Mouse (Mus musculus): ENCODE data around the gene Tmem95.
"Not testable (repeated sequence)": the region's sequence is repeated elsewhere in the genome, so short reads cannot be mapped to it uniquely, and the experiment has no call there.

Gene Tmem95

DNA sequence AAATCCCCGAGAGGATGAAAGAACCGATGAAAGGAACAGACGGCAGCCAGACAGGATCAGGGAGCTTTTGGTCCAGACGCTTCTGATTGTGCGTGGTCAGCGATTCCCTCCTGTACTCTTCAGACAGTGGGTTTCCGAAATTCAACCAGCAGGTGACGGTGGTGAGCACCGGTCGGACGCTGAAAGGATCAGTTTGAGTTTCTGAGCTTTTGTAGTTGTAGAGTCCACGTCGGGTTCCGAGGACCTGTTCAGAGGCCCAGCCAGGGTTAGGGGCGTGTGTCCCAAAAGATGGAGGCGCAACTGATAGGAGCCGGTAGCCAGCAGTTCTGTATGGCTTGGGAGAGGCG, 2.7 kb upstream of the Tmem95 start:
- peak; percentile 62 for DNase-seq (ENCODE audit: low spot score)

DNA sequence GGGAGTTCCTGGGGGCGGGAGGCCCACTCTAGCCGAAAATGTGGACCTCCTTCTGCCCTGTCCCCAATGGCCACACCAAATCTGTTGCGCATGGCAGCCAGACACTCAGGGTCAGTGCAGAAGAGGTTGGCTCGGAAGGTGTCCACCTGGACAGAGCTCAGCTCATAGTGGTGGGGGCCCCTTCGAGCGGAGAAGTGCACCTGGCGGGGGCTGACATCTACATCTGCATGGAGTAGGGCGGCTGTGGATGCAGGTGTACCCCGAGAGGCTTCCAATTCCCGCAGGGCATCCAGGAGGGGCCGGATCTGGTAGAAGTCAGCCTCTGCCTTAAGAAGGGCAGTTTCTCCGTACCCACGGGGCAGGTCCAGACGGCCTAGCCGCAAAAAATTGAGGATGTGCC, 1.9 kb upstream of the Tmem95 start:
- DNase-seq (ENCODE audit: low spot score), result no peak

- no peak for DNase-seq (ENCODE audit: low spot score)
These were observed 1.1 kb upstream of the Tmem95 start for GRCm38 (mm10) chr11:69878952-69879351.

GRCm38 (mm10) chr11:69878399-69878798, 581 bp upstream of the Tmem95 start:
- peak; percentile 30 for DNase-seq (ENCODE audit: low spot score)

DNA sequence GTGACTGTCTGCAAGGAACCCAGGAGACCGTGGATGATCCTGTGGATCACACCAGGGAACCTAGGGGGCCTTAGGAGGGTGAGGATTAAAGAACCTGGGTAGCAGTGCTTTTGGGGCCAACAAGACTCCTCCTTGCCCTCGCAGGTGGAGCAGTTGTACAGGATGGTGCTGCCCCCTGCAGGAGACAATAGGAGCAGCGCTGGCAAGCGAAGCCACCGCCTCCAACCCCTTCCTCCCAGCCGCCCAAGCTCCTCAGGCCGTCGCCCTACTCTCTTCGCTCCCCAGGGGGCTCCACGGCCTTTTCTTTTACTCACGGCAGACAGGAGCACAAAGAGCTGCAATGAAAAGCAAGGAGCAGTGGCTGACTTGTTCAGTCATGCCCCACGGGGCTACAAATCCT, 951 bp downstream of the Tmem95 start:
- DNase-seq (ENCODE audit: low spot score), result peak; percentile 87

DNA sequence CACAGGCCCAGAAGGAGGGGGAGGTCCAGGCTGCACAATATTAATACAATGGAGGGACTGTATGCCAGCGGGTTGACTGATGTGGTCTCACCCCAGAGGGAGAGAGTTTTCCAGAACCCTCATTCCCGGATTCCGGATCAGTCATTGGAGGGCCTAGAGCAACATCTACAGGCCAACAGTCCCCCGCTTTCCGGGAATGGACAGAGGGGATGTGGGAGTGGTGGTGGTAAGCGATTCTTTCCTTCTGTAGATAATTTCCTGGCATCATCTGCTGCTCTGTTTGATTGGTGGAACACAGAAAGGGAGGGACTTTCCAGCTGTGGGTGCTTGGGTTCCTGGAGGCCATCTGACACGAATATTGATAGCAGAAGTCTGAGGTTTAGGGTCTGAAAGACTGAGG, 1.6 kb downstream of the Tmem95 start:
- DNase-seq (ENCODE audit: low spot score), result no peak

GRCm38 (mm10) chr11:69872451-69872850, 5.4 kb downstream of the Tmem95 start:
- no peak for DNase-seq (ENCODE audit: low spot score)

- DNase-seq (ENCODE audit: low spot score), result no peak
These were observed 6.0 kb downstream of the Tmem95 start for GRCm38 (mm10) chr11:69871822-69872221.

DNA sequence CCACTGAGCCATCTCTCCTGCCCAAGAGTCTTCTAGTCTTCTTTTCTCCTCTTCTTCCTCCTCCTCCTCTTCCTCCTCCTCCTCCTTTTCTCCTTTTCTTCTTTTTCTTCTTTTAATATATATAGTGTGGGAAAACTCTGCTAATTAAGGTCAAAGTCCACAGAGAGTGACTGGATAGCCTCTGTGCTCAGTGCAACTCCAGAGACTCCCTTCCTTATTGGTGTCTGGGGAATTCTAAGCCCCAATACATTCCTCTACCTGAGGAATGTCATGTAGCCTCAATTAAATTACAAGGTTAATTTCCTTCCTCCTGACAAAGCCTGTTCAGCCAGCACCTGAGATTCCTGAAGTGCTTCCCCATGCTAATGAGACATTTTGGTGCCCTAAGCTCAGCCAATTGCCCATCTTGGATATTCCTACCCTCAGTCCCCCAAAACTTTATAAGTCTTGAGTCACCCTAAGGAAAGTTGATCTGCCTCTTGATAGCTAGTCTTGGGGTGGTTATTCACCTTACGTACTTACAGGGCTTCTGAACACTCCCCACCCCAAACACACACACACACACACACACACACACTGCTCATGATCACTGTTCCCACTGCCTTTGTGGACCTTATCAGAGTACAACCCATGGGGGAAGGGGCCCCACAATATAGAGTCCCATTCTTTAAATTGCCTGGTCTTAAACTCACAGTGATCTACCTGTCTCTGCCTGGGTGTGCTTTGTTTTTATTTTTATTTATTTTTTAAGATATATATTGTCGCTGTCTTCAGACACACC, 7.3 kb downstream of the Tmem95 start:
- no peak for DNase-seq (ENCODE audit: low spot score)

DNA sequence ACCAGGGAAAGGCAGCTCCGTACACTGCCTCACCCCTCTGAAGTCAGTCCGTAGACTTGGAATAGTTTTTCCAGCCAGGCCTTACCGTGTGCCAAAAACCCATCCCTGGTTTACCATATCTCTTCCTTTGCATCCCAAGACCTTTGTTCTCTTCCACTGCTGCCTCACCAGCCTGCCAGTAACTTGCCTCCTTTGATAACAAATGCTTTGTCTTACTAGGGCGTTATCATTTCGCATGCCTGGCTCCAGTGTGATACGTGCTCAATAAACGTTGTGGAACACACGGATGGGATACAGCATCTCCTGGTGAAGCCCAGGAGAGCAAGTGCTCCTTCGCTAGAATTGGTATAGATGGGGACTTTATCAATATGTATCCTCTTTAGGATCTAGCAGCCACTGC, 10.5 kb downstream of the Tmem95 start:
- DNase-seq (ENCODE audit: low spot score), result no peak

- DNase-seq (ENCODE audit: low spot score), result no peak
These were observed 12.3 kb downstream of the Tmem95 start for GRCm38 (mm10) chr11:69865561-69865960.

GRCm38 (mm10) chr11:69864138-69864860, 13.5 kb downstream of the Tmem95 start:
- no peak for DNase-seq (ENCODE audit: low spot score)

DNA sequence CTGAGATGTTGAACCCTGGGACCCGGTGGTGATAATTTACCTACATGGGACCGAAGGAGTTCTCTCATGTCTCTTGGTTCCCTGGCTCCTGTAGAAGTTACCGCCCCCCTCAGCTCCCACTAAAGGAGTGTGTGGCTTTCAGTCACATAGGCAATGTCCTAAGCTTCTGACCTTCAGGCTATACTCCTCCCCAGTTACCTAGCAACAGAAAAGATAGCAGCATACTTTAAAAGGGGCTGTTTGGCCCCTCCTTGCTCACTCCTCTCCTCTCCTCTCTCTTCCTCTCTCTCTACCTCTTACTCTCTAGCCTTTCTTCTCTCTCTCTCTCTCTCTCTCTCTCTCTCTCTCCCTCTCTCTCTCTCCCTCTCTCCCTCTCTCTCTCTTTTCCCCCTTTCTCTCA, 14.1 kb downstream of the Tmem95 start:
- DNase-seq (ENCODE audit: low spot score), result not testable (repeated sequence)

DNA sequence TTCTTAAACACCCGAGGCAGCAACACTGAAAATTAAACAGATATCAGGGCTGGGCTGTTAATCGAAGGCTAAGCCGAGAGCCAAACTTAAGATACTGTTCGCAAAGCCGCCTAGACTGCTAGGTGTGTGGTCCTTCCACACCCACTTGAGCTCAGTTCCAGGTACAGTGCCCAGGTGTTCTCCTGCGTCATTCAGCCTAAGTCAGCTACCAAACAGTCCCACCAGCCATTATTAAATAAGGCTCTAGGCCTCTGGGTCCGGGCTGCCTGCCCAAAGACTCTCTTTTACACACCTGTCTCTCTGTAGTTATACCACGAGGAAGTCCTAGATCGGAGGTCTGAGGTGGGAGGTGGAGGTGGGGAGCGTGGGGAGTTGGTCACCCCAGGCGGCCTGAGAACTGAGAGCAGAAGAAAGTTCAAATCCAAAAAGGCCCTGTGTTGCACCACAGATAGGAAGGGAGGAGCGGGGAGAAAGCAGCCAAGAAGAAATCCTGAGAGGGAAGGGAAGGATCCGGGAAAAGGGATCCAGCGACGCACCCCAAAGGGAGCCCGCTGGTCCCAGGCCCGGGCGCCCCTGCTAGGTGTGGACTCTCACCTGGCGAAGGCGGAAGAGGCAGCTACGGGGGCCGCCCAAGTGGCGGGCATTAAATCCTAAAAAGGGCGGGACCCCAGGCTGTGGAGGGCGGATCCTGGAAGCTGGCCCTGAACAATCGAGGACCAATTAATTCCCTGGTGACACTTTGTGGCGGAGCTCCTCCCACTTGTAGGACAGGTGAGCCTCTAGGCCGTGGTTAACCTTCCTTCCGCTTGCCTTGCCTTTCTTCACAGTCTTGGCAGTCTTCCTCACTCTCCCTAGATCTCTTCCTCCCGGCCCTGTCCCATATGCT, 19.5 kb downstream of the Tmem95 start, which contains the start of gene Tnk1:
TSS of gene Tnk1 (minus strand) at position 618 of the 886 bp plus-strand sequence.
- DNase-seq (ENCODE audit: low spot score), result no peak

- DNase-seq (ENCODE audit: low spot score), result no peak
These were observed 22.5 kb downstream of the Tmem95 start for GRCm38 (mm10) chr11:69855347-69855746.

DNA sequence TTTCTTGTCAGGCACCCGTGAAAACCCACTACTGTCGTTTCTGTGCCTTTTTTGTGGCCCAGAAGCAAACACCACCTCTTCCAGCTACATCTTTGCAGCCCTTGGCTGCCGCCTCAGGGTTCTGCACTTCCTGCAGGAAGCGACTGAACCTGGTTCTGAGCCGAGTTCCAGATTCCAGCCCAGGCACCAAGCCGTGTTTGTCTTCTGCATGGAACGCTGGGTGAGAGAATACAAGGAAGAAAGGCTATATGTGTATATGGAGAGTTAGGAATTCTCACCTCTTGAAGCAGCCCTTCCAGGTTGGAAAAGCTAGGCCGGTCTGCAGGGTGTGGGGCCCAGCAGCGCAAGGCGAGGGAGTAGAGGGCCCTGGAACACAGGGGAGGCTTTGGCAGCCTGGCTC, 23.1 kb downstream of the Tmem95 start:
- DNase-seq (ENCODE audit: low spot score), result no peak

- DNase-seq (ENCODE audit: low spot score), result no peak
These were observed 23.8 kb downstream of the Tmem95 start for GRCm38 (mm10) chr11:69853994-69854393.

DNA sequence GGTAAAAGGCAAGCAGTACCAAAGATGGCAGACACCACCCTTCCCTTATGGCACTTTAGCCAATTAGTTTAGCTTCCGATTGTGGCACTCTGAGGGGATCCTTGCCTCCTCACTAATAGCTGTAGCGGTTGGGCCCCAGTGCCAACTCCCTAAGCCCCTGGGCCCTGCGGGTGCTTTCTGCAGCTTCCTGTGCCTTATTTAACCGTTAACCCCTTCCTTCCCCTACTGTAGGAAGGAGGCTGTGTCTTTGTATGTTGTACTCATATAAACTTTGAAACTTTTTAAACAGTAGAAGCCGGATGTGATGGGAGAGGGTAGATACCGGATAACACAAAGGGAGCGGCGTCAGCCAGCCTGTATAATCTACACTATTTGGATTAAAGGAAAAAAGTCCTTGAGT, 27.1 kb downstream of the Tmem95 start:
- DNase-seq (ENCODE audit: low spot score), result no peak

DNA sequence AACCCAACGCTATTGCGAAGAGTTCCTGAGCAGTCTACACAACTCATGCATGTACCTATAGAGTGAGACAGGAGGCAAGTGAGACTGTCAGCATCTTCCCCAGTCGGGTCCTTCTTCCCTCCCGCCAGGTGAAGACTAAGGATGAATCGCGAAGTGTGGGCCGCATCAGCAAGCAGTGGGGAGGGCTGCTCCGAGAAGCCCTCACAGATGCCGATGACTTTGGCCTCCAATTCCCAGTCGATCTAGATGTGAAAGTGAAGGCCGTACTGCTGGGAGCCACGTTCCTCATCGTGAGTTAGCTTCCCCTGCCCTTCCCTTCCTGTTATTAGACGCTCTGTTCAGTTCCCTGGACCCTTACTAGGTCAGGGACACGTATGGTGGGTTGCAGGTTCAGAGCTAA, 27.9 kb downstream of the Tmem95 start:
- no peak for DNase-seq (ENCODE audit: low spot score)

DNA sequence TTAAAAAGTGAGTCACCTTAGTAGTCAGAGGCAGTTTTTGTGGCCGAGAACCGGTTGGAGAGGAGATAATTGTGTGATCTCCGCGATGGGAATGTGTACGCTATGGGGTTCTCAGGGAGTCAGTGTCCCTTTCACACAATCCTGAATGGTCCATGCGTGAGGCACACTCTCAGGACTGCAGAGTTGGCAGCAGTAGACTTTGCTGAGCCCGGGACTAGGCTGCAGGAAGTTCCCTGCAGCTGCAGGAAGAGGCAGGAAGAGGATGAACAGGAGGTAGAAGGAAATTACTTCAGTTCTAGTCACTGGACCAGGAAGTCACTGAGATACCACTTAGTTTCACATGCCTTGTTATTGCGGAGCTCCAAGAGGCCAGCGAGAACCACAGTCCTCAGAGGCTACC, 28.7 kb downstream of the Tmem95 start:
- no peak for DNase-seq (ENCODE audit: low spot score)

GRCm38 (mm10) chr11:69848021-69848420, 29.8 kb downstream of the Tmem95 start:
- DNase-seq (ENCODE audit: low spot score), result no peak

All from urinary bladder, postnatal 25 days (tissue).